Comparison of ENCODE assay signal across 18 mouse cellular contexts in genomic region chr3:111919117-111919516, GRCm38 (mm10).
"Had no signal": no experiment of that assay in that cellular context is flagged by ENCODE, and none has a peak within 500 bp of the region (broad histone marks: within the 10 kb centered on the region; RNA-seq: fewer than 3 reads in every experiment).

No protein-coding gene starts in this region.

- H3K27ac ChIP-seq: midbrain, embryonic 10.5 days; midbrain, embryonic 13.5 days; midbrain, embryonic 15.5 days; neural tube, embryonic 13.5 days; neural tube, embryonic 15.5 days had no signal

- DNase-seq: lung, adult 18-20 months; lung, embryonic 14.5 days; lung, postnatal 10 days; lung, postnatal 4 days; retina, postnatal 1 day; right cerebral cortex, adult 18-20 months; right cerebral cortex, postnatal 25 days; right cerebral cortex, postnatal 4 days; spleen, adult 18-20 months; thymus, adult 18-20 months; thymus, postnatal 14 days; thymus, postnatal 36 days had no signal

- H3K4me3 ChIP-seq: midbrain, embryonic 10.5 days; midbrain, embryonic 13.5 days; midbrain, embryonic 15.5 days; myocyte; neural tube, embryonic 13.5 days; neural tube, embryonic 15.5 days had no signal
